Mouse (Mus musculus): ENCODE results near the gene Alkbh5.

Gene Alkbh5

GRCm38 (mm10) chr11:60536180-60536858, at the start of gene Alkbh5:
Gene Alkbh5 (plus strand): TSS chr11:60536381.
- peak; percentile 37 for DNase-seq

GRCm38 (mm10) chr11:60492726-60493125, 43.5 kb upstream of the Alkbh5 start:
- no peak for DNase-seq

- DNase-seq: no peak
Observed at GRCm38 (mm10) chr11:60495692-60496091, 40.5 kb upstream of the Alkbh5 start.

- no peak for DNase-seq
Observed at GRCm38 (mm10) chr11:60507281-60507680, 28.9 kb upstream of the Alkbh5 start.

GRCm38 (mm10) chr11:60508950-60509349, 27.2 kb upstream of the Alkbh5 start:
- peak; percentile 3 for DNase-seq

GRCm38 (mm10) chr11:60509500-60509899, 26.7 kb upstream of the Alkbh5 start:
- DNase-seq: peak; percentile 10

- DNase-seq: no peak
Observed at GRCm38 (mm10) chr11:60511893-60512292, 24.3 kb upstream of the Alkbh5 start.

GRCm38 (mm10) chr11:60512520-60512919, 23.7 kb upstream of the Alkbh5 start:
- no peak for DNase-seq

- peak; percentile 75 for DNase-seq
Observed at GRCm38 (mm10) chr11:60514941-60515340, 21.2 kb upstream of the Alkbh5 start.

GRCm38 (mm10) chr11:60518305-60518704, 17.9 kb upstream of the Alkbh5 start:
- no peak for DNase-seq

GRCm38 (mm10) chr11:60522027-60522426, 14.2 kb upstream of the Alkbh5 start:
- no peak for DNase-seq

GRCm38 (mm10) chr11:60522661-60523365, 13.4 kb upstream of the Alkbh5 start:
- no peak for DNase-seq

- DNase-seq: no peak
Observed at GRCm38 (mm10) chr11:60526461-60526860, 9.7 kb upstream of the Alkbh5 start.

GRCm38 (mm10) chr11:60535676-60536075, 505 bp upstream of the Alkbh5 start:
- no peak for DNase-seq

- peak; percentile 95 for DNase-seq
Observed at GRCm38 (mm10) chr11:60536859-60537467, 782 bp downstream of the Alkbh5 start.

- peak; percentile 99 for DNase-seq
Observed at GRCm38 (mm10) chr11:60537468-60538347, 1.5 kb downstream of the Alkbh5 start.

- DNase-seq: peak; percentile 40
Observed at GRCm38 (mm10) chr11:60538371-60539281, 2.4 kb downstream of the Alkbh5 start.

GRCm38 (mm10) chr11:60539540-60539939, 3.4 kb downstream of the Alkbh5 start:
- DNase-seq: no peak

- peak; percentile 49 for DNase-seq
Observed at GRCm38 (mm10) chr11:60540002-60540610, 3.9 kb downstream of the Alkbh5 start.

- DNase-seq: no peak
Observed at GRCm38 (mm10) chr11:60540761-60541160, 4.6 kb downstream of the Alkbh5 start.

GRCm38 (mm10) chr11:60541831-60542230, 5.7 kb downstream of the Alkbh5 start:
- no peak for DNase-seq

Data from lung, postnatal 36 days (tissue).